Mouse (Mus musculus) embryonic facial prominence, embryonic 13.5 days (tissue): ENCODE results near the gene Ihh. TPM values are rescaled to one million over a fixed set of nuclear protein-coding genes. Genes with fewer than 3 reads are reported as not detected.

Experiments used
- ATAC-seq: fragments of 200-750 bp; cut with Nextera tagmentation; 2 replicates; pipeline ENCODE4 v1.8.0; 2017; ENCODE audit warnings: low read depth; ENCODE audit not compliant: insufficient number of reproducible peaks, insufficient read depth, low FRiP score, low TSS enrichment
- H3K27ac ChIP-seq: fragments of 300-500 bp; sonication (generic); 2 replicates; pipeline ENCODE4 v1.5.1; 2015; ENCODE audit warnings: moderate library complexity, mild to moderate bottlenecking, inconsistent platforms
- H3K27me3 ChIP-seq: fragments of 300-500 bp; sonication (generic); 2 replicates; pipeline ENCODE4 v1.6.1; 2015; ENCODE audit warnings: mild to moderate bottlenecking, inconsistent platforms
- H3K36me3 ChIP-seq: fragments of 300-500 bp; sonication (generic); 2 replicates; pipeline ENCODE4 v1.6.1; 2015; ENCODE audit warnings: mild to moderate bottlenecking, inconsistent platforms
- H3K4me1 ChIP-seq: fragments of 300-500 bp; sonication (generic); 2 replicates; pipeline ENCODE4 v1.6.1; 2015; ENCODE audit warnings: inconsistent platforms
- H3K4me2 ChIP-seq: fragments of 300-500 bp; sonication (generic); 2 replicates; pipeline ENCODE4 v1.6.1; 2015; ENCODE audit warnings: moderate library complexity, mild to moderate bottlenecking, inconsistent platforms
- H3K4me3 ChIP-seq: fragments of 300-500 bp; sonication (generic); 2 replicates; pipeline ENCODE4 v1.5.1; 2015; ENCODE audit warnings: mild to moderate bottlenecking, inconsistent platforms
- H3K9ac ChIP-seq: fragments of 300-500 bp; sonication (generic); 2 replicates; pipeline ENCODE4 v1.6.1; 2015; ENCODE audit warnings: mild to moderate bottlenecking, inconsistent platforms
- H3K9me3 ChIP-seq: fragments of 300-500 bp; sonication (generic); 2 replicates; pipeline ENCODE4 v1.6.1; 2016; ENCODE audit warnings: inconsistent platforms
- WGBS: fragments of 180-500 bp; shearing (Covaris S2); methylation state at CpG from one replicate; pipeline ENCODE4 v1.1.7; 2015; ENCODE audit warnings: mixed read lengths; 5-methylcytosine and 5-hydroxymethylcytosine counted together
- polyA plus RNA-seq: library from polyadenylated mRNA; unstranded; fragments of >200 nt; fragmentation: Nextera tagmentation; extraction: Ambion mirVana; gene quantifications from 2 replicates; pipeline ENCODE4 v1.2.1, GENCODE M21; 2015

The Ihh gene
- polyA plus RNA-seq, 1 experiment from 2014 or later: 0.83 TPM

DNA sequence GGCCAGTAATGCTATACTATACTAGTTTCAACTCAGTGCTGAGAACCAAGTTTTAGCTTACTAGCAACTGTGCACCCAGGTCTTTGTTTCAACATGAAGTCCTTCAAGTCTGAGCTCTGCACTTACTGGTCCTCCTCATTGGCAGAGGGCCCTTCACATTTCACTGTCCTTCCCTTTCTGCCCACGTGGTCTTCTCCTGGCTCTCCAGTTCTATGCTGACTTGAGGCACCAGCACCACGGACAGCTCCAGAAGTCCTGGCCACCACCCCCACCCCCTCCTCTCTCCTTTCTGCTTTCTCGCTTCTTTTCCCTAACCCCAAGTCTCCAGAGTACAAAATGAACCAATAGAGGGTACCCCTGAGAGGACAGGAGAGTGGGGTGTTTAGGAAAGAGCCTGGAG, 11.7 kb downstream of the Ihh start:
- 5% methylated on average over 3 of the region's 3 CpGs for WGBS
- no peak overlapping the region for H3K4me2 ChIP-seq
- H3K9me3 ChIP-seq: no peaks in the 10 kb centered on the region
- ATAC-seq: no peak
- no peak overlapping the region for H3K9ac ChIP-seq
- H3K27me3 ChIP-seq: peaks cover 67% of the 10 kb centered on the region
- H3K4me1 ChIP-seq: no peaks in the 10 kb centered on the region
- no peak overlapping the region for H3K27ac ChIP-seq
- no peak overlapping the region for H3K4me3 ChIP-seq
- no peaks in the 10 kb centered on the region for H3K36me3 ChIP-seq

DNA sequence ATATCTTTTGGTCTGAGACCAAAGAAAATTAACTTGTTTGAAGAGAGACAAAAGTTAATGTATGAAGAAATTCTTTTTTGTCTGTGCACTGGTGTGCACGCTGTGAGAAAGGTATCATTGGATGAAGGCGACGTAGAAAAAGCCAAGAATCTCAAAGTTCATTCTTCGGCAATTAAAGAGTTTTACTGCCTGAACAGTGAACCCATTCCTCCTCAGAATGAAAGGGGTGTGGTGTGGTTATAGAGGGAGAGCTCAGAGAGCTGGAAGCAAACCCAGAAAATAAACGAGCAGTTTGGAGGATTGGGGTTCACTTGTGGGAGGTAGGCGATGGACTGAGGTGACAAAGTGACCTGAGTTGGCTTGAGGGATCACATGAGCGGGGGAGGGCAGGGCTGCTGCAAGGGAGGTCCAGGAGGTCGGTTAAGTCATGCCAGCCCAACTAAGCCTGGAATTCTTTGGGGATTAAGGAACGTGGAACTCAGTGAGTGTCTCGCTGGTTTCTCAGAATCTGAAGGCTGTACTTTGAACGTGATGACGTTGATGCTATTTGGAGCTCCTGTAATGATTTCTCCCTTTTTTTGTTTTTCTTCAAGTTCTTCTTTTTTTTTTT, 15.1 kb downstream of the Ihh start:
- no peak overlapping the region for H3K4me2 ChIP-seq
- H3K27ac ChIP-seq: no peak overlapping the region
- H3K9me3 ChIP-seq: no peaks in the 10 kb centered on the region
- no peak for ATAC-seq
- no peaks in the 10 kb centered on the region for H3K36me3 ChIP-seq
- H3K4me3 ChIP-seq: no peak overlapping the region
- H3K4me1 ChIP-seq: no peaks in the 10 kb centered on the region
- H3K9ac ChIP-seq: no peak overlapping the region
- H3K27me3 ChIP-seq: peaks cover 61% of the 10 kb centered on the region
- 45% methylated on average over 12 of the region's 12 CpGs for WGBS

- ATAC-seq: no peak
- Histone ChIP-seq H3K4me3 (peak within 1 kb of the TSS; percentile 27; the same call in 1 of the 2 replicates), H3K27ac (no peak within 1 kb of the TSS), H3K27me3 (peaks cover 65% of the 10 kb centered on the region), H3K9me3 (no peaks in the 10 kb centered on the region), H3K36me3 (no peaks in the 10 kb centered on the region), H3K9ac (no peak within 1 kb of the TSS), H3K4me1 (no peaks in the 10 kb centered on the region), H3K4me2 (peak within 1 kb of the TSS; percentile 45)
- WGBS: 2% methylated on average over 18 of the region's 18 CpGs
Measured at GRCm38 (mm10) chr1:74935402-74935801, 16.1 kb downstream of the Ihh start, which contains the start of gene Cfap65. Gene Cfap65, minus strand, starts transcription at chr1:74935599.

DNA sequence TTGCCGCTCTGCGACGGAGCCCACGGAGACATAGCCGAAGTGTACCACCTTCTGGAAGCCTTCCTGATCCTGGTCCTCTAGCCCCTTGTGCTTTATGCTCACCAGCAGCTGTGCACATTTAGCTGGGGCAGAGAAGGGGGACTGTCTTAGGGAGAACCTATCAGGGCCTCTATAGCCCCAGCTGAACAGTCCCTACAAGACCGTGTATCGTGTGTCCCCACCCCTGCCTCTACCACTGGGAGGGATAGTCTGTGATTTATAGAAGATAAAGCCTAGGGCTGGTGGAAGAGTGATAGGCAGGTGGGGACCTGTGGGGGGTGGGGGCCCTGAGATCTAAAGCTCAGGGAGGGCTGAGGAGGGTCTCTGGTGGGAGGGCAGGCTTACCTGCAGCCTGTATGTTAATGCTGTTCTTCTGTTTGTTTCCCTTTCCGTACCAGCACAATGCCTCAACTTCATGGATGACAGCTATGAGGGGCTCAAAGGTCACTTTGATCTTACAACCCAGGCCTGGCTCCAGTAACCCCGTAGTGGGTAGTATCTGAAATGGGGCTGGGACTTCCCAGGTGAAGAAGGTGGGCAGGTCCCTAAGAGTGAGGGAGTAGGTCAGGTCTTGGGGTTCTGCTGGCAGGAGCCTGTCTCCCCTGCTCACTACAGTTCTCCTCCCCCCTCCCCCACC, 23.7 kb downstream of the Ihh start:
- 78% methylated on average over 9 of the region's 9 CpGs for WGBS
- Histone ChIP-seq H3K27me3 (peaks cover 71% of the 10 kb centered on the region), H3K9me3 (no peaks in the 10 kb centered on the region), H3K27ac (no peak overlapping the region), H3K4me3 (no peak overlapping the region), H3K4me1 (no peaks in the 10 kb centered on the region), H3K4me2 (no peak overlapping the region), H3K36me3 (no peaks in the 10 kb centered on the region), H3K9ac (no peak overlapping the region)
- no peak for ATAC-seq

- H3K4me2 ChIP-seq: no peak overlapping the region
- H3K36me3 ChIP-seq: no peaks in the 10 kb centered on the region
- 30% methylated on average over 6 of the region's 6 CpGs for WGBS
- H3K9ac ChIP-seq: no peak overlapping the region
- peaks cover 63% of the 10 kb centered on the region for H3K27me3 ChIP-seq
- no peak overlapping the region for H3K4me3 ChIP-seq
- H3K27ac ChIP-seq: no peak overlapping the region
- no peak for ATAC-seq
- no peaks in the 10 kb centered on the region for H3K4me1 ChIP-seq
- H3K9me3 ChIP-seq: no peaks in the 10 kb centered on the region
Measured at GRCm38 (mm10) chr1:74926721-74927120, 24.8 kb downstream of the Ihh start.

GRCm38 (mm10) chr1:74924464-74924863, 27.0 kb downstream of the Ihh start:
- H3K36me3 ChIP-seq: no peaks in the 10 kb centered on the region
- no peak overlapping the region for H3K4me2 ChIP-seq
- no peaks in the 10 kb centered on the region for H3K9me3 ChIP-seq
- 58% methylated on average over 4 of the region's 4 CpGs for WGBS
- H3K9ac ChIP-seq: no peak overlapping the region
- H3K4me1 ChIP-seq: no peaks in the 10 kb centered on the region
- no peak for ATAC-seq
- H3K4me3 ChIP-seq: no peak overlapping the region
- no peak overlapping the region for H3K27ac ChIP-seq
- H3K27me3 ChIP-seq: peaks cover 48% of the 10 kb centered on the region

DNA sequence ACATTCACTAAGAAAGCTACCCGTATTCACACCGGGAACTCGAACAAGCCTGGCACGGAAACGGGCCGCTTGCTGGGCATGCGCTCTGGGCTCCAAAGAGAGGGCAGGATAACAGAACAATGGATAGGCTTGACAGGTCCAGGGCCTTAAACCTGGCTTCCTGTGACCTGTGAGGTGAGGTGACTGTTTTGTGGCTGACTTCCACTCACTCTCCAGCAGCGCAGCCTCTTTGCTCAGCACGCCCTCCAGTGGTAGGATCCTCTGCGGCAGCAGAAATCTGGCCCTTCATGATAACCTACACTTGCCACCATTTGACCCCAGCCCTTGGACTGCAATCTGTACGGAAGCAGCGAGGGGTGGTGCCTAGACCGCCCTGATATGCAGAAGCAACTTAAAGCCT, 35.8 kb downstream of the Ihh start:
- no peak overlapping the region for H3K27ac ChIP-seq
- H3K9ac ChIP-seq: no peak overlapping the region
- no peak overlapping the region for H3K4me3 ChIP-seq
- H3K4me1 ChIP-seq: no peaks in the 10 kb centered on the region
- peaks cover 35% of the 10 kb centered on the region for H3K27me3 ChIP-seq
- H3K36me3 ChIP-seq: no peaks in the 10 kb centered on the region
- H3K4me2 ChIP-seq: 0 out of 2 replicates have a peak overlapping the region, but pooled peaks have one; percentile 2
- ATAC-seq: no peak
- 26% methylated on average over 13 of the region's 13 CpGs for WGBS
- H3K9me3 ChIP-seq: peaks cover 2% of the 10 kb centered on the region; the same call in 1 of the 2 replicates

- Histone ChIP-seq H3K9ac (no peak overlapping the region), H3K4me1 (peaks cover 18% of the 10 kb centered on the region), H3K9me3 (no peaks in the 10 kb centered on the region), H3K27ac (no peak overlapping the region), H3K4me2 (no peak overlapping the region), H3K27me3 (peaks cover 97% of the 10 kb centered on the region), H3K36me3 (no peaks in the 10 kb centered on the region), H3K4me3 (no peak overlapping the region)
- WGBS: 28% methylated on average over 6 of the region's 6 CpGs
- ATAC-seq: no peak
Measured at GRCm38 (mm10) chr1:74902191-74902590, 49.3 kb downstream of the Ihh start.

DNA sequence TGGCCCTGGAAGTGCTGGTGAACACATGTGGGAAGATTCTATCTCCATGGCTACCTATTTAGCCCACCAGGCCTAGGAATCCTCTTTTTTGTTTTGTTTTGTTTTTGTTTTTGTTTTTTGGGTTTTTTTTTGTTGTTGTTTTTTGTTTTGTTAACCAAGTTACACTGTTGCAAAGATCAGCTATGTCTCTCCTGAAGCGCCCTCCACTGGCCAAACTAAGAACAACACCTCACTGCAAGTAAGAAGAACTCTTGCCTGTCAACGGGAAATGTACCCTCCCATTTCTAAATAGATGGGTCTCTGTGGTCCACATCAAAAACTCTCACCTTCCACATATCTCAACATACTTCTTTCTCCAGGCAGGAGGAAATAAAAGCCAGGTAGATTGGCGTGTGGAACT, 49.8 kb downstream of the Ihh start:
- H3K9ac ChIP-seq: no peak overlapping the region
- H3K9me3 ChIP-seq: no peaks in the 10 kb centered on the region
- no peaks in the 10 kb centered on the region for H3K36me3 ChIP-seq
- no peak overlapping the region for H3K4me3 ChIP-seq
- peaks cover 99% of the 10 kb centered on the region for H3K27me3 ChIP-seq
- H3K4me2 ChIP-seq: no peak overlapping the region
- WGBS: 2% methylated on average over 3 of the region's 3 CpGs
- H3K4me1 ChIP-seq: peaks cover 18% of the 10 kb centered on the region
- H3K27ac ChIP-seq: no peak overlapping the region
- ATAC-seq: no peak

GRCm38 (mm10) chr1:74900341-74901285, 50.9 kb downstream of the Ihh start:
- ATAC-seq: no peak
- H3K27me3 ChIP-seq: peaks cover 99% of the 10 kb centered on the region
- H3K4me2 ChIP-seq: peak overlapping the region; percentile 66
- H3K9me3 ChIP-seq: no peaks in the 10 kb centered on the region
- no peaks in the 10 kb centered on the region for H3K36me3 ChIP-seq
- H3K4me3 ChIP-seq: peak overlapping the region; percentile 37
- H3K27ac ChIP-seq: no peak overlapping the region
- peaks cover 18% of the 10 kb centered on the region for H3K4me1 ChIP-seq
- peak overlapping the region; percentile 54; the same call in 1 of the 2 replicates for H3K9ac ChIP-seq
- WGBS: under 1% methylated on average over 61 of the region's 66 CpGs

- Histone ChIP-seq H3K36me3 (no peaks in the 10 kb centered on the region), H3K27me3 (peaks cover 100% of the 10 kb centered on the region), H3K4me2 (no peak overlapping the region), H3K4me1 (peaks cover 18% of the 10 kb centered on the region), H3K9ac (no peak overlapping the region), H3K4me3 (no peak overlapping the region), H3K27ac (no peak overlapping the region), H3K9me3 (no peaks in the 10 kb centered on the region)
- no peak for ATAC-seq
- 8% methylated on average over 8 of the region's 10 CpGs for WGBS
Measured at GRCm38 (mm10) chr1:74898656-74899431, 52.6 kb downstream of the Ihh start.
